Mouse (Mus musculus) limb, embryonic 13.5 days (tissue): ENCODE data around the gene 1600015I10Rik. TPM values are rescaled to one million over a fixed set of nuclear protein-coding genes. Genes with fewer than 3 reads are reported as not detected.
"Not testable (repeated sequence)": the region's sequence is repeated elsewhere in the genome, so short reads cannot be mapped to it uniquely, and the experiment has no call there.

Experiments
- ATAC-seq: fragments of 200-750 bp; cut with Nextera tagmentation; 2 replicates; pipeline ENCODE4 v1.8.0; 2017; ENCODE audit warnings: low read depth, moderate number of reproducible peaks, moderate TSS enrichment; ENCODE audit not compliant: low FRiP score
- H3K27ac ChIP-seq: fragments of 300-500 bp; sonication (generic); 2 replicates; pipeline ENCODE4 v1.5.1; 2015; ENCODE audit warnings: inconsistent platforms, mild to moderate bottlenecking, moderate library complexity
- H3K27me3 ChIP-seq: fragments of 300-500 bp; sonication (generic); 2 replicates; pipeline ENCODE4 v1.6.1; 2015; ENCODE audit warnings: mild to moderate bottlenecking, inconsistent platforms
- H3K36me3 ChIP-seq: fragments of 300-500 bp; sonication (generic); 2 replicates; pipeline ENCODE4 v1.6.1; 2015; ENCODE audit warnings: inconsistent platforms, mild to moderate bottlenecking, moderate library complexity
- H3K4me1 ChIP-seq: fragments of 300-500 bp; sonication (generic); 2 replicates; pipeline ENCODE4 v1.6.1; 2015; ENCODE audit warnings: inconsistent platforms
- H3K4me2 ChIP-seq: fragments of 300-500 bp; sonication (generic); replicated peaks from 2 replicates; pipeline ENCODE4 v1.6.1; 2015; ENCODE audit warnings: inconsistent platforms, mild to moderate bottlenecking, moderate library complexity
- H3K4me3 ChIP-seq: fragments of 300-500 bp; sonication (generic); 2 replicates; pipeline ENCODE4 v1.5.1; 2015; ENCODE audit warnings: moderate library complexity, mild to moderate bottlenecking, inconsistent platforms
- H3K9ac ChIP-seq: fragments of 300-500 bp; sonication (generic); 2 replicates; pipeline ENCODE4 v1.6.1; 2015; ENCODE audit warnings: mild to moderate bottlenecking, inconsistent platforms
- H3K9me3 ChIP-seq: fragments of 300-500 bp; sonication (generic); 2 replicates; pipeline ENCODE4 v1.6.1; 2016; ENCODE audit warnings: inconsistent platforms
- WGBS: fragments of 180-500 bp; shearing (Covaris S2); methylation state at CpG from one replicate; pipeline ENCODE4 v1.1.7; 2015; 5-methylcytosine and 5-hydroxymethylcytosine counted together
- polyA plus RNA-seq: library from polyadenylated mRNA; unstranded; fragments of >200 nt; fragmentation: Nextera tagmentation; extraction: Ambion mirVana; gene quantifications from 2 replicates; pipeline ENCODE4 v1.2.1, GENCODE M21; 2015

The 1600015I10Rik gene
- polyA plus RNA-seq, 1 experiment from 2014 or later: not detected

DNA sequence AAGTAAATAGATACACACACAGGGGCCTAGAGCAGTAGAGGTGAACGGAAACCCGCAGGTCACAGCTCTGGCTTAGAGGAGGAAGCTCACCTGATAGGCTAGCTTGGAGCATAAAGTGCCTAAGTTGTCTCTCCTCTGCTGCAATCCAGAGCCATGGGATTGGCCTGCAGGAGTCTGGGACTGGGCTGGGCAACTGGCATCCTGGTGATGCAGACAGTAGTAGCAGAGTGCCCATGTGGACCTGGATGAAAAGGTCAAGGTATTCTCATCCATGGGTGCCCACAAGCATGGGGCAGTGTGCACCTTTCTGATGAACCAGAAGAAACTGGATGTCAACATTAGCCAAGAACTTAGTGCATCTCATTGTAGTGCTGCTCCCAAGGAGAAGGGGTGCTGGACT, 16.1 kb upstream of the 1600015I10Rik start:
- Histone ChIP-seq H3K9me3 (no peaks in the 10 kb centered on the region), H3K4me3 (no peak overlapping the region), H3K36me3 (no peaks in the 10 kb centered on the region), H3K4me2 (no peak overlapping the region), H3K4me1 (no peaks in the 10 kb centered on the region), H3K9ac (no peak overlapping the region), H3K27ac (no peak overlapping the region), H3K27me3 (no peaks in the 10 kb centered on the region)
- no peak for ATAC-seq
- WGBS: 91% methylated on average over 2 of the region's 2 CpGs

DNA sequence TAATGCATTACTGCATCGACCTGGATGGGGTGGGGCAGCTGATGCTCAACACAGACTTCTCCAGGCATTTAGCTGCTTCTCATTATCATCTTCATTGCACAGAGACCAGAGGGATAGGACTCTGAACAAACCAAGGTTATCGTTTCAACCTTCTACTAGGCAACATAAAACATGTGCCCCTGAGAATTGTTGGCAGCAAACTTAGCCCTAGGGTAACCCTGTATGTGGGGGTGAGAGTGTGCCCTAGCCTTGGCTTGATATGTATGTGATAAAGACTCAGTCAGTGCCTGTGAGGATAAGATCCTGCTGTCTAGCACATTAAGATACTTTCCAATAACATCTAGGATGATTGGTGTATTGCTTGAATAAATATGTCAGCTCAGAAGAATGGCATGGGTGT, 19.9 kb downstream of the 1600015I10Rik start:
- Histone ChIP-seq H3K36me3 (no peaks in the 10 kb centered on the region), H3K9me3 (peaks cover 1% of the 10 kb centered on the region; the same call in 1 of the 2 replicates), H3K4me3 (no peak overlapping the region), H3K4me2 (no peak overlapping the region), H3K27me3 (no peaks in the 10 kb centered on the region), H3K9ac (no peak overlapping the region), H3K4me1 (no peaks in the 10 kb centered on the region), H3K27ac (no peak overlapping the region)
- WGBS: 72% methylated on average over 2 of the region's 2 CpGs
- ATAC-seq: no peak

DNA sequence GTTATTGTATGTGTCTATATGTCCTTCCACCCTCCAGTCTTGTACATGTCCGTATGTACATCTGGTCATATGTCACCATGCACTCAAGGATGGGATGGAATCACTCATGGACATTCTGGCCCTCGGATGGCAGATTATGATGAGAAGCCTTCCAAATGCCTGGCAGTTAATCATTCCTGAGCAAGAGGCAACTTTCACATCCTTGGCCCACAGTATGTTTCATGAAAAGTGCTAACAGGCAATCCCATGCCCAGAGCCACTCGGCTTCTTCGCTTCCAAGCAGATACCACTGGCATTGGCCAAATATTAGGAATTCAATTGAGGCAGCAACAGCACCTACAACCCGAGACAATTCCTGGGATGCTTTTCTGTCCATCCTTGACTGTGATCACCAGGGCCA, 21.0 kb downstream of the 1600015I10Rik start:
- H3K27me3 ChIP-seq: no peaks in the 10 kb centered on the region
- H3K9me3 ChIP-seq: no peaks in the 10 kb centered on the region
- no peak for ATAC-seq
- 83% methylated on average over 5 of the region's 5 CpGs for WGBS
- no peak overlapping the region for H3K4me2 ChIP-seq
- H3K4me1 ChIP-seq: no peaks in the 10 kb centered on the region
- no peak overlapping the region for H3K9ac ChIP-seq
- H3K4me3 ChIP-seq: no peak overlapping the region
- H3K36me3 ChIP-seq: no peaks in the 10 kb centered on the region
- no peak overlapping the region for H3K27ac ChIP-seq

DNA sequence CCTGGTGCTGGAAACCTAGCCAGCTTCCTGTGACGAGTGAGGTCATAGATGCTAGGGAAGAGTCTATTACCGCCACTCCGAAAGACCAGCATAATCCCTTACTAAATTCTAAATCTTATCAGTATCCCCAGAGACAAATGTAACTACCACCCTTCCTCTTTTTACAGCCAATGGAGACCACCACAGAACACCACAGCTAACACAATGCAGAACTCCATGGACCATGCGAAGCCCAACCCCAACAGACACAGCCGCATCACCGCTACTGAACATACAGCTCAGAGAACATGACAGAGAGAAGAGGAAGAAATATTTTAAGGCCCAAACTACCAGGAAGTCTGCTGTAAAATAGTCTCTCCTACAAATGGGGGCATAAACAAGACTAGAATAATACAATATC, 21.9 kb downstream of the 1600015I10Rik start:
- H3K9me3 ChIP-seq: no peaks in the 10 kb centered on the region
- H3K9ac ChIP-seq: no peak overlapping the region
- H3K27ac ChIP-seq: no peak overlapping the region
- no peak overlapping the region for H3K4me3 ChIP-seq
- H3K36me3 ChIP-seq: no peaks in the 10 kb centered on the region
- H3K27me3 ChIP-seq: no peaks in the 10 kb centered on the region
- H3K4me2 ChIP-seq: no peak overlapping the region
- H3K4me1 ChIP-seq: no peaks in the 10 kb centered on the region
- WGBS: 92% methylated on average over 6 of the region's 6 CpGs
- no peak for ATAC-seq

DNA sequence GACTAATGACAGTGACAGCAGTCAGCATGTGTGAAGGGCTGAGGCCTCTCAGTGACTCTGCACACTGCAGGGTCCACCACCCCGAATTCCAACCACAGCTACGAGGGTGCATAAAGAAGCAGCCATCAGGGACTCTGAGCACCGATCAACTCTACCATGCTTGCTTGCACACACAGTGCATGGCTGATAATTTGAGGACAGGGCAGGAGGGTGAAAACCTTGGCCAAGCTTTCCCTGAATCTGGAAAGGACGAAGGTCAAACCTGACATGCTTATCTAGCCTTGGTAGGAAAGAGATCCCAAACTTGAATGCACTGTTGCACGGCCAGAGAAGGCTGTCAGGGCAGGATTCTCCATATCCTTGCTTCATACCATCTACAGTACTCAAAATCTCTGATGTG, 23.5 kb downstream of the 1600015I10Rik start:
- H3K36me3 ChIP-seq: no peaks in the 10 kb centered on the region
- ATAC-seq: no peak
- no peaks in the 10 kb centered on the region for H3K9me3 ChIP-seq
- 79% methylated on average over 5 of the region's 5 CpGs for WGBS
- H3K27ac ChIP-seq: no peak overlapping the region
- no peak overlapping the region for H3K4me3 ChIP-seq
- no peaks in the 10 kb centered on the region for H3K4me1 ChIP-seq
- H3K9ac ChIP-seq: no peak overlapping the region
- no peak overlapping the region for H3K4me2 ChIP-seq
- H3K27me3 ChIP-seq: no peaks in the 10 kb centered on the region

DNA sequence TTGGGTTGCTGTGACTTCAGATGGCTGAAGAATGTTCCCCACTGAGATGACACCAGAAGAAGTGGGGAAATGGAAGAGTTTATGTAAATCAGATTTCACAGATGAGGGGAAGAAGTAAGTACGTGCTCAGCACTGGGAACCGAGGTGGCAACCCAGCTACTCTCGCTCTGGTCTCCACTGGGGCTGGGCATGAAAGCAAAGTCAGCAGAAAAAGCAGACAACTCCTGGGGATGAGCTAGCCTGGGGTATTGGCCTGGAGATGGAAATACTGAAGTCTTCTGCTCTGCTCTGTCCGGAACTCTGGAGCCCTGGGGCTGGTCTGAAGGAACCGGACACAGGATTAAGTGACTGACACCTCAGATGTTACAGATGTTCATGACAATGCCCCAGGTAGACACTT, 24.5 kb downstream of the 1600015I10Rik start:
- H3K36me3 ChIP-seq: no peaks in the 10 kb centered on the region
- no peak overlapping the region for H3K9ac ChIP-seq
- no peaks in the 10 kb centered on the region for H3K9me3 ChIP-seq
- WGBS: 84% methylated on average over 5 of the region's 5 CpGs
- no peak overlapping the region for H3K27ac ChIP-seq
- no peaks in the 10 kb centered on the region for H3K27me3 ChIP-seq
- no peaks in the 10 kb centered on the region for H3K4me1 ChIP-seq
- no peak overlapping the region for H3K4me3 ChIP-seq
- H3K4me2 ChIP-seq: no peak overlapping the region
- no peak for ATAC-seq

DNA sequence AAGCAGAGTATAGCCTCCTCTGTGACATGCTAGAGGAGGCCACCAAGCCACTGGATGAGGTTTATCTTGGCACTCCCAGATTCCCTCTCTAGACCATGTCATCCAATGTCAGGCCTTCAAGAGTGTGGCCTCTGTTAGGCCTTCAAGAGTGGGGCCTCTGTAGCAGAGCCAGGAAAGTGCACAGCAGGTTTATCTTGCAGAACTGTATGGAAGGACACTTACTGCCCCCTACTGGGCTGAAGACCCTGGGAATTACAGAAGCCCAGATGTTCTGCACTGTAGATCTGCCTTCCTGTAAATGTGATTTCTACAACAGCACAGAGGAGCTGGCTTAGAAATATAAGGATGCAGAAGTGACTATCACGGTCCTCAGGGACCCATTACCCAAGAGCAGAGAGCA, 25.3 kb downstream of the 1600015I10Rik start:
- H3K27ac ChIP-seq: no peak overlapping the region
- ATAC-seq: no peak
- H3K9me3 ChIP-seq: no peaks in the 10 kb centered on the region
- no peaks in the 10 kb centered on the region for H3K27me3 ChIP-seq
- no peak overlapping the region for H3K9ac ChIP-seq
- WGBS: 33% methylated on average over 1 of the region's 1 CpGs
- no peaks in the 10 kb centered on the region for H3K4me1 ChIP-seq
- H3K4me2 ChIP-seq: no peak overlapping the region
- no peak overlapping the region for H3K4me3 ChIP-seq
- H3K36me3 ChIP-seq: no peaks in the 10 kb centered on the region

DNA sequence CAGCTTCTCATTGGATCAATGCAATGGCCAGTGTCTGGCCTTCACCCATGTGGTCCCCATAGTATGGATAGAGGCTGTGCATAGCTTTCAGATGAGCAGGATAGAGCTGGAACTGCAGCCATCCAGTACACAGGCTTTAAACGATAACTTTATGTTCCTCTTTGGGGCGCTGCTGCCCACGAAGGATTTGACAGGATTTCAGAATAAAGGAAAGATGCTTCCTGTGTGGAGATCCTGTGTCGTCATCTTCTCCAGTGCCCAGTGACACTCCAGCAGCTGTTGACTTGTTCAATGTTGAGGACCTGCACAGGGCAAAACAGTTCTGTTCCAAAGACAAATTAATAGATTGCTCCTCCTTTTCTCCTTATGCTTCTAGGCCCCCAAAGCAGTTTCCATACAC, 27.1 kb downstream of the 1600015I10Rik start:
- H3K4me3 ChIP-seq: no peak overlapping the region
- ATAC-seq: no peak
- no peaks in the 10 kb centered on the region for H3K9me3 ChIP-seq
- H3K4me1 ChIP-seq: no peaks in the 10 kb centered on the region
- 90% methylated on average over 4 of the region's 4 CpGs for WGBS
- no peak overlapping the region for H3K9ac ChIP-seq
- H3K4me2 ChIP-seq: no peak overlapping the region
- H3K27ac ChIP-seq: no peak overlapping the region
- no peaks in the 10 kb centered on the region for H3K36me3 ChIP-seq
- H3K27me3 ChIP-seq: no peaks in the 10 kb centered on the region

DNA sequence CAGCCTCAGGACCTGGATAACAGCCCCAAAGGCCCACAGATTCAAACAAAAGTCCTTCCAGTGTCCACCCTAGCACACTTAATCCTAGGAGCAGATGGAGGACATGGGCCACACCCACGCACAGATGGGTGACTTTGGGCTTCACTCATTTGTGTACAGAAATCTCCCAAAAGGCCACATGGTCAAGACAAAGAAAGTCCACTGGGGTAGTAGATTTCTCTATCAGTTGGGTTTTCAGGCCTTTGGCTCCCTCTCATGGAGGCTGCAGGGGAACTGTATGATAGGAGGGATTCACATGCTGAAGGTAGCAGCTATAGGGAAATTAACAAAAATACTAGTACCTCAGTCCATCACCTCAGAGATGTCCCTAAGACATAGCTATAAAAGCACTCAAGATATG, 28.4 kb downstream of the 1600015I10Rik start:
- Histone ChIP-seq H3K4me2 (no peak overlapping the region), H3K36me3 (no peaks in the 10 kb centered on the region), H3K4me1 (no peaks in the 10 kb centered on the region), H3K27me3 (no peaks in the 10 kb centered on the region), H3K27ac (no peak overlapping the region), H3K9ac (no peak overlapping the region), H3K9me3 (no peaks in the 10 kb centered on the region), H3K4me3 (no peak overlapping the region)
- 67% methylated on average over 1 of the region's 1 CpGs for WGBS
- ATAC-seq: no peak

DNA sequence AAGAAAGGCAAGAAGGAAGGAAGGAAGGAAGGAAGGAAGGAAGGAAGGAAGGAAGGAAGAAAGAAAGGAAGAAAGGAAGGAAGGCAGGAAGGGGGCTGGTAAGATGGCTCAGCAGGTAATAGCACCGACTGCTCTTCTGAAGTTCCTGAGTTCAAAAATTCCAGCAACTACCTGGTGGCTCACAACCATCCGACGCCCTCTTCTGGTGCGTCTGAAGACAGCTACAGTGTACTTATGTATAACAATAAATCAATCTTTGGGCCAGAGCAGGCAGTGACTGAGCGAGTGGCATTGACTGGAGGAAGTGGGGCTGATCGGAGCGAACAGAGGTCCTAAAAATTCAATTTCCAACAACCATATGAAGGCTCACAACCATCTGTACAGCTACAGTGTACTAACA, 29.5 kb downstream of the 1600015I10Rik start:
- 31% methylated on average over 7 of the region's 7 CpGs for WGBS
- H3K36me3 ChIP-seq, H3K4me2 ChIP-seq: not testable (repeated sequence)

DNA sequence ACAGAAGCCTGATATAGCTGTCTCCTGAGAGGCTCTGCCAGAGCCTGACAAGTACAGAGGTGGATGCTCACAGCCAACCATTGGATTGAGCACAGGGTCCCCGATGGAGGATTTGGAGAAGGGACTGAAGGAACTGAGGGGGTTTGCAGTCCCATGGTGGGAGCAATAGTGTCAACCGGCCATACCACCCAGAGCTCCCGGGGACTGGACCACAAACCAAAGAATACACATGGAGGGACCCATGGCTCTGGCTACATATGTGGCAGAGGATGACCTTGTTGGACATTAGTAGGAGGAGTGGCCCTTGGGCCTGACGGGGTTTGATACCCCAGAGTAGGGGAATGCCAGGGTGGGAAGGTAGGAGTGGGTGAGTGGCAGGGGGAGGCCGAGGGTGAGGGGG, 37.0 kb downstream of the 1600015I10Rik start:
- not testable (repeated sequence) for H3K4me1 ChIP-seq, H3K27me3 ChIP-seq, H3K9ac ChIP-seq, H3K9me3 ChIP-seq, H3K4me3 ChIP-seq, H3K4me2 ChIP-seq, ATAC-seq, H3K27ac ChIP-seq, H3K36me3 ChIP-seq
- 88% methylated on average over 5 of the region's 5 CpGs for WGBS

More for the DNA sequence above, 29.5 kb downstream of the 1600015I10Rik start:
- not testable (repeated sequence) for ATAC-seq, H3K27me3 ChIP-seq, H3K9me3 ChIP-seq, H3K27ac ChIP-seq, H3K4me1 ChIP-seq, H3K9ac ChIP-seq, H3K4me3 ChIP-seq

DNA sequence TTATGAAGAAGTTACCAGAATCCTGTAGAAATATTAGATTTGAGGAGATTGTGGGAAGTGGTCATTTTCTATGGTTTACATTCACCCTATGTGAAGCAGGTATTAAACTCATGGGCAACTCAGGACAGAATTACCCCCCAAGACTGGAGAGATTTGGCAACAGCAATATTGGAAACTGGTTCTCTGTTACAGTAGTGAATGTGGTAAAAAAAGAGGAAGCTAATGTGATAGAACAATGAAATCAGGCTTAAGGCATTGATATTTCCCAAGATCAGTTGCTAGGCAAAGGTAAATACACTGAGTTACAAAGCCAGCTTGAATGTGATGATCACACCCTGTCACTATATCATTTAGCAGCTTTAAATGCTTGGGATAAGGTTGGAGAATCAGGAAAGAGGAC, 38.2 kb downstream of the 1600015I10Rik start:
- no peak overlapping the region for H3K4me2 ChIP-seq
- no peaks in the 10 kb centered on the region for H3K27me3 ChIP-seq
- H3K4me1 ChIP-seq: no peaks in the 10 kb centered on the region
- H3K9ac ChIP-seq: no peak overlapping the region
- no peak for ATAC-seq
- H3K9me3 ChIP-seq: no peaks in the 10 kb centered on the region
- no peak overlapping the region for H3K4me3 ChIP-seq
- H3K36me3 ChIP-seq: no peaks in the 10 kb centered on the region
- H3K27ac ChIP-seq: no peak overlapping the region

DNA sequence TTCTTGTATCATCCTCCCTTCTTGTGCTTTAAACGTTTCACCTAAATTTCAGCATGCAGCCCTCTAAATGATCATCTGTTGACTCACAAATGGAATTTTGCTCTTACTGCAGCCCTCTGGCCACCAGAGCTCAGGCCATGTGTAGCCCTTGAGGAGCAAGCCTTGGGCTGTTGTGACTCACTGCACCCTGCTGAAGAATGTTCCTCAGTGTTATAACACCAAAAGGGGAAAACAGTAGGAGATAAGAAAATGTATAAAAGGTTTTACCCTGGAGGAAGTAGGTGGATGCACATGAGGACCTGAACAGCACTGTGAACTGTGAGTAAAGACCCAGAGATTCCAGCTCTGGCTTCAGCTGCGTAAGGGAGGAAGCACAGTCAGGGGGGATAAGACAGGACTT, 45.0 kb downstream of the 1600015I10Rik start, which contains the start of gene Doxl2:
Doxl2 (plus strand) TSS at position 301 of the 400 bp plus-strand sequence.
- ATAC-seq: no peak
- no peak within 1 kb of the TSS for H3K4me3 ChIP-seq
- H3K36me3 ChIP-seq: no peaks in the 10 kb centered on the region
- 89% methylated on average over 2 of the region's 2 CpGs for WGBS
- H3K4me1 ChIP-seq: no peaks in the 10 kb centered on the region
- H3K27me3 ChIP-seq: no peaks in the 10 kb centered on the region
- no peak within 1 kb of the TSS for H3K27ac ChIP-seq
- H3K4me2 ChIP-seq: no peak within 1 kb of the TSS
- H3K9me3 ChIP-seq: no peaks in the 10 kb centered on the region
- no peak within 1 kb of the TSS for H3K9ac ChIP-seq
